Mouse (Mus musculus): ENCODE results near the gene Cyp2d10.
A peak's percentile ranks its signal among the peaks of the same experiment; 100 is the strongest.
"Not testable (repeated sequence)": the region's sequence is repeated elsewhere in the genome, so short reads cannot be mapped to it uniquely, and the experiment has no call there.

Cyp2d10 gene

GRCm38 (mm10) chr15:82406981-82407380 is at the start of gene Cyp2d10:
TSS of gene Cyp2d10 (minus strand) at chr15:82407195.
- DNase-seq, result no peak

GRCm38 (mm10) chr15:82456086-82456790 is 49.2 kb upstream of the Cyp2d10 start:
- DNase-seq, result not testable (repeated sequence)

GRCm38 (mm10) chr15:82453501-82453900 is 46.5 kb upstream of the Cyp2d10 start:
- DNase-seq, result not testable (repeated sequence)

- DNase-seq, result not testable (repeated sequence)
These were observed 45.1 kb upstream of the Cyp2d10 start for GRCm38 (mm10) chr15:82452133-82452532.

- not testable (repeated sequence) for DNase-seq
These were observed 43.0 kb upstream of the Cyp2d10 start for GRCm38 (mm10) chr15:82450045-82450444.

- DNase-seq, result no peak
These were observed 38.2 kb upstream of the Cyp2d10 start for GRCm38 (mm10) chr15:82445196-82445595.

- no peak for DNase-seq
These were observed 36.7 kb upstream of the Cyp2d10 start for GRCm38 (mm10) chr15:82443658-82444057.

GRCm38 (mm10) chr15:82437975-82438617 is 31.1 kb upstream of the Cyp2d10 start:
- DNase-seq, result peak; percentile 15 to 42

GRCm38 (mm10) chr15:82435606-82436005 is 28.6 kb upstream of the Cyp2d10 start:
- DNase-seq, result no peak

GRCm38 (mm10) chr15:82435011-82435410 is 28.0 kb upstream of the Cyp2d10 start:
- DNase-seq, result no peak

GRCm38 (mm10) chr15:82434541-82434940 is 27.5 kb upstream of the Cyp2d10 start:
- no peak for DNase-seq

GRCm38 (mm10) chr15:82433621-82434020 is 26.6 kb upstream of the Cyp2d10 start:
- DNase-seq, result no peak

GRCm38 (mm10) chr15:82433137-82433536 is 26.1 kb upstream of the Cyp2d10 start, which contains the start of gene Cyp2d9:
TSS of gene Cyp2d9 (plus strand) at chr15:82433437.
- no peak for DNase-seq

GRCm38 (mm10) chr15:82423471-82423870 is 16.5 kb upstream of the Cyp2d10 start:
- DNase-seq, result no peak

- no peak for DNase-seq
These were observed 15.9 kb upstream of the Cyp2d10 start for GRCm38 (mm10) chr15:82422935-82423334.

GRCm38 (mm10) chr15:82418616-82419015 is 11.6 kb upstream of the Cyp2d10 start:
- no peak for DNase-seq

- peak; percentile 88 to 93 for DNase-seq
These were observed 10.1 kb upstream of the Cyp2d10 start for GRCm38 (mm10) chr15:82416797-82417789.

GRCm38 (mm10) chr15:82407536-82407935 is 541 bp upstream of the Cyp2d10 start:
- no peak for DNase-seq

GRCm38 (mm10) chr15:82404163-82404562 is 2.8 kb downstream of the Cyp2d10 start:
- DNase-seq, result no peak

GRCm38 (mm10) chr15:82403606-82404005 is 3.4 kb downstream of the Cyp2d10 start:
- DNase-seq, result no peak

GRCm38 (mm10) chr15:82402741-82403140 is 4.3 kb downstream of the Cyp2d10 start:
- no peak for DNase-seq

GRCm38 (mm10) chr15:82402106-82402505 is 4.9 kb downstream of the Cyp2d10 start:
- DNase-seq, result no peak

GRCm38 (mm10) chr15:82401516-82401915 is 5.5 kb downstream of the Cyp2d10 start:
- DNase-seq, result no peak

Measured in kidney, postnatal 4 days (tissue).